Mouse (Mus musculus) brain, embryonic 14.5 days (tissue): ENCODE data around the gene Itgb2. TPM values are rescaled to one million over a fixed set of nuclear protein-coding genes. Genes with fewer than 3 reads are reported as not detected.
A peak's percentile ranks its signal among the peaks of the same experiment; 100 is the strongest.

Experiments used
- DNase-seq: peaks from one replicate; pipeline ENCODE4 v3.0.0-alpha.2; 2011; ENCODE audit warnings: low read depth
- CTCF ChIP-seq: fragments of 200-500 bp; IDR thresholded peaks from 2 replicates; pipeline ENCODE4 v1.5.1; 2012; ENCODE audit warnings: inconsistent platforms, mild to moderate bottlenecking, moderate library complexity, borderline replicate concordance; ENCODE audit not compliant: insufficient read depth, insufficient read length; ENCODE audit errors: extremely low read depth
- POLR2A ChIP-seq: fragments of 200-500 bp; IDR thresholded peaks from 2 replicates; pipeline ENCODE4 v1.6.1; 2012; ENCODE audit warnings: mild to moderate bottlenecking, inconsistent platforms, borderline replicate concordance; ENCODE audit not compliant: poor library complexity, insufficient read depth, insufficient read length, severe bottlenecking; ENCODE audit errors: extremely low read depth
- polyA plus RNA-seq: library from polyadenylated mRNA; depleted of rRNA; stranded (reverse); fragments of >200 nt; gene quantifications from 2 replicates; pipeline ENCODE4 v1.2.3, GENCODE M21; 2012; rRNA removed

The Itgb2 gene
- polyA plus RNA-seq: 0.62 and 0.94 TPM in 2 replicates

DNA sequence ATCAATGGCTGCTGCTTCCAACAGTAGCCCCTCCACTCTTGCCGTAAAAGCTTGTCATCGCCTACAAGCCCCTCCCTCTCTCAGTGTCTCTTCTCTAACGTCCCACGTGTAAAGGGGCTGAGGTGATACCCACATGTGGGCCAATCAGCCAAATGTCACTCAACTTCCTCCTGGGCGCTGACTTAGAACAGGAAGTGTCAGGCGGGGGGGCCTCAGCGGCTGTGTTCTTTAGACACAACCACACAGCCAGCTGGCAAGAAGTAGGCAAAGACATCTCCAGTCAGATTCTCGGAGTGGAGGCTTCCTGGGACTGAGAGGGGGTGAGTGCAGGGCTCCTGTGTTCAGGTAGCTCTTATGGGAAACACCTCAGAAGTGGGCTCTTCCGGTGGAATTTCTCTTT lies at the start of gene Itgb2:
TSS of gene Itgb2 (plus strand) at position 113 of the 400 bp plus-strand sequence.
- DNase-seq: no peak
- TF ChIP-seq POLR2A (no peak), CTCF (no peak)

DNA sequence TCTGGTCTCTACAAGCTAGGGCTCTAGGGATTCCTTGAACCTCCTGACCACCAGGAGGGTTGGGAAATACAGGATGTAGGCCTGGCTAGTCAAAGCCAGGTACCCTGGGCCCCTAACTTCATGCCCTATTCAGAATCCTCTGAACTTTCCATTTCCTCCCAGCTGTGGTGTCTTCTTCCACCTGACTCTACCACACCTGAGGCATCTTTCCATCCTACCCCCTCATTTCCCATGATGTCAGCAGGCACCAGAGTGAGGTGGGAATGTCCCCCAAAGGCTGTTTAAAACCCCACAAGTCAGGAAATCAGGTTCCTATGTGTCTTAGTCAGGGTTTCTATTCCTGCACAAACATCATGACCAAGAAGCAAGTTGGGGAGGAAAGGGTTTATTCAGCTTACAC lies 48.2 kb upstream of the Itgb2 start:
- DNase-seq: no peak
- no peak for TF ChIP-seq POLR2A
- no peak for TF ChIP-seq CTCF

DNA sequence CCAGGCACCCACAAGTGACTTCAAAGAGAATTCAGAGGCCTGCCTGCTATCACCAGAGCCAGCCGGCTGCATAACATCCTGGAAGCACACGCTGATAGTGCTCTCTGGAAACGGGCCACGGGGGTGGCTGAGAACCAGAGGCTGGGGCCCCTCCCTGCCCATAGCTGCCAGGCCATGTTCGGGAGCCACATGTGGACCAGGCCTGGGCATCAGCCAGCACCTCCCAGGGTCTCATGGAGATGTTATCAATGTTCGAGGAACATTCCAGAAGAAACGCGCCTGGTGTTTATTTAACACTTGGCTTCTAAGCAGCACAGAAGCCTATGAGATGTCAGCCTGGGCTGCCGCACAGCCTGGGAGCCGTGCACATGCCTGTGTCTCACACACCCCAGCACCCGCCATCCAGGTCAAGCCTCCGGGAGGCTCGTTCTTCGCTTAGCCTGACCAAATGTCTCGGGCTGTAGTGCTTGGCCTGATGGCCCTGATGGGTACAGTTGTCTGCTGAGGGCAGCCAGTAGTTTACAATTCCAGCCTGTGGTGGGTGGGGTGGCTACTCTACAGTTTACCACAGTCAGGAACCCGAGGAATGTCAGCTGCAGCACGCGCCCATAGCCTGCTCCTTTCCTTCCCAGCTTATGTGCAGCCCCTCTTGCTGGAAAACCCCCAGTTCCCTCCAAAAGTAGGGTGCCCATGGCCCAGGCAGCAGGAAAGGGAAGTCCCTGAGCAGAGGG lies 45.7 kb upstream of the Itgb2 start:
- peak; percentile 3 for DNase-seq
- TF ChIP-seq CTCF (no peak), POLR2A (no peak)

DNA sequence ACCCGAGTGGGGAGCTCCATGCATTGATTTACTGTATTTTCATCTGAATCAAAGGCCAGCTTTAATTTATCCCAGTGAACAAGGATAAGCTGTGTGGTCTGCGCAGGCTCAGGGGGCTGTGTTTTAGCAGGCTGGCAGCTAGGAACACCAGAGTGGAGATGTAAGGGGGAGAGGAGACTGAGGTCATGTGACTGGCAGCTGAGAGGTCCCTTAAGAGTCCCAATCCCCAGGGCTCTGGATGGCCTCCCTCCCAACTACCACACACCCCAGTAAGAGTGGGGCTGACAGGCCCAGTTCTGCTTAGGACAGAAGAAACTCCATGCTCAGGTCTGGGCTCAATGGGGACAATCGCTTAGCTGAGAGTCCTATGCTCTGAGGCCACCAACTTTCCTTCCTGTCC lies 44.3 kb upstream of the Itgb2 start:
- DNase-seq: no peak
- no peak for TF ChIP-seq CTCF
- TF ChIP-seq POLR2A: no peak

DNA sequence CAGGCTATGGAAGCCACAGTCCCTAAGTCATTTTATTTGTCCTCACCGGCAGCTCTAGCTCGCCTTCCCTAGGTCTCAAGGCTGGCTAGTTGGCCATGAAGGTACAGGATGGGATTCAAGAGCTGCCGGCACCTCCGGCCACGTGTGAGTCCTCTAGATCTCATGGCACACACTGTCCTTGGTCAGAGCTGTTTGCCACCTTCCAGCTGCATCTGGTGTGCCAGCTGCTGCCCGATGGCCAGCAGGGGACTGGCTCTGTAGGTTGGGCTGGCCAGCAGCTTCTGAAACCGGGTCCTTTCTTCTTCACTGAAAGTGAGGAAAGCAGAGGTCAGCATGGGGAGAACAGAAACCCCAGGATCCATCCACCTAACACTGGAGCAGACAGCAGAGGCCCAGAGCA lies 41.9 kb upstream of the Itgb2 start:
- DNase-seq: no peak
- no peak for TF ChIP-seq CTCF
- no peak for TF ChIP-seq POLR2A

DNA sequence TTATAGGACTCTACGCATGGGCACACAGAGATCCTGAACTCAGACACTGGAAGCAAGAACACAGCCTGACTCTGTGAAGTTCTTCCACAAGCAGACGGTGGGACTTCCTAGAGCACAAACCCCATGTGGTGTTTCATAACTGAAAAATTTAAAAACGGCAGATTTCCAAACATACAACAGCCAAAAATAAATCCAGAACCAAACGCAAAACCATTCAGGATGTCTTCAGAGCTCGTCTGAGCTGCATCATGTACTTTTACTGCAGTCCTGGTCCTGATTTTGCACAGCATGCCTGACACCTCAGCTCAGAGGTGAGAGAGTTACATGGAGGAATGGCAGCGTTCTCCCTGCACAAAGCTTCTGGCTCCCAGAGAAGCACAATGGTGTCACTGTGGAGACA lies 38.5 kb upstream of the Itgb2 start:
- no peak for TF ChIP-seq CTCF
- TF ChIP-seq POLR2A: no peak
- DNase-seq: no peak

DNA sequence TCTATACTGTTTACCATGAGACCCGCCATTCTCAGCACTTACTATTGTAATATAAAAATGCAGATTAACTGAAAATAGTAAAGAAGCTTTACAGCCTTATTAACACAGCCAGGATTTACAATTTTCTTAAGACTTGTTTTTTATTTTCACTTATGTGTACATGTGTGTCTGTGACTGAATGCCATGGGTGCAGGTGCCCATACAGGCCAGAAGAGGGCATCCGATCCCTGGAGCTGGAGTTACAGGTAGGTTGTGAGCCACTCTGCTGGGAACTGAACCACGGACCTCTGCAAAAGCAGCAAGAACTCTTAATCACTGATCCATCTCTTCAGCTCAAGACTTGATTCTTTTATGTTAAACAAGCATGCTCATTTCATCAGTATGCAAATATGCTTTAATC lies 37.2 kb upstream of the Itgb2 start:
- DNase-seq: no peak
- no peak for TF ChIP-seq CTCF
- no peak for TF ChIP-seq POLR2A

DNA sequence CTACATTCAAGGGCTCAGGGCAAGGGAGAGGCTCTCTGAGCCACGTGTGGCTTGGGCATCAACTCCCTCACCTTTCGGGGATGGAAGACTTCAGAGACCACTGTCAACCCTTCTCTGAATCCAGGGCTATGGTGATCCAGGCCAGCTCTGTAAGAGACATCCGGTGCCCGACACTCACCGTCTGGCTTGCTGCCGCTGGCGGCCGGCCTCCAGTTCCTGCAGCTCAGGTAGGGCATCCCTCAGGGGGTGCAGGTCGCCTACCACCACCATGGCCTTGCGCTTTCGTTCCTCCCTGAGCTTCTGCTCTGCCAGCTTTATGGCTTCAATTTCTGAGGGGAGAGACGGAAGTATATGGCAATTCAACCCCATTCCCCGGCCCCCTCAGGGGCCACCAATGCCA lies 32.9 kb upstream of the Itgb2 start:
- TF ChIP-seq POLR2A (no peak), CTCF (no peak)
- no peak for DNase-seq

DNA sequence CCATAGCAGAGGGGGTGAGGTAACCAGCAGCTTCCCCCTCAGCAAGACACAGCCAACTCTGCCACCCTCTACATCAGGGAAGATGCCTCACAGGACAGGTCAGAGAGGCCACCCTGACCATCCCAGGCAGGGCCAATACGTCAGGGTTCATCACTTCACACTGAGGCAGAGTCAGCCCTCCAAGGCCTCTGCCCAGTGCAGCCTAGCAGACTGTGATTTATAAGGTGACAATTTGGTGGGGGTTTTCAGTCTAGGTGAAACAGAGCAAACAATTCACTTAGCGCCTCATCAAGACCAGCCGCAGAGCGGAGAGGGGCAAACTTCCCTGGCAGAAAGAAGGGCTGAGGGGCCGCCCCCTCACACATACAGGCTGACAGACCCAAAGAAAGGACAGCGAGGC lies 31.8 kb upstream of the Itgb2 start:
- no peak for DNase-seq
- TF ChIP-seq POLR2A (no peak), CTCF (no peak)

DNA sequence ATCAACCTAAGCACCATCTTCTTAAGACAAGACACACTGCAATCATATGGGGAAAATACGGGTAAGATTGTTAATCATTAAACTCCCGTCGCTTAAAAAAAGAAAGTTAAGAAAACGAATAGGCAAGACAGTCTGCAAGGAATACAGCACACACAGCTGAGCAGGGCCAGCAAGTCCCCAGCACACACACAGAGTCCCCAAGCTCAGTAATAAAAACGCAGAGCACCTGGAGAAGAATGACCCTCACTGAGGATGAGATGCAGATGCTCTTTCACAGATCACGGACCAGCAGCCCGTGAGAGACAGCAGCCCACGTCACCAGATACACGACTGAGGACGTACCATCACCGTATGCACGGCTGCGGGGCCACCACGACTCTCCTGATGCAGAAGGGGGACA lies 29.4 kb upstream of the Itgb2 start:
- no peak for TF ChIP-seq CTCF
- no peak for TF ChIP-seq POLR2A
- no peak for DNase-seq

DNA sequence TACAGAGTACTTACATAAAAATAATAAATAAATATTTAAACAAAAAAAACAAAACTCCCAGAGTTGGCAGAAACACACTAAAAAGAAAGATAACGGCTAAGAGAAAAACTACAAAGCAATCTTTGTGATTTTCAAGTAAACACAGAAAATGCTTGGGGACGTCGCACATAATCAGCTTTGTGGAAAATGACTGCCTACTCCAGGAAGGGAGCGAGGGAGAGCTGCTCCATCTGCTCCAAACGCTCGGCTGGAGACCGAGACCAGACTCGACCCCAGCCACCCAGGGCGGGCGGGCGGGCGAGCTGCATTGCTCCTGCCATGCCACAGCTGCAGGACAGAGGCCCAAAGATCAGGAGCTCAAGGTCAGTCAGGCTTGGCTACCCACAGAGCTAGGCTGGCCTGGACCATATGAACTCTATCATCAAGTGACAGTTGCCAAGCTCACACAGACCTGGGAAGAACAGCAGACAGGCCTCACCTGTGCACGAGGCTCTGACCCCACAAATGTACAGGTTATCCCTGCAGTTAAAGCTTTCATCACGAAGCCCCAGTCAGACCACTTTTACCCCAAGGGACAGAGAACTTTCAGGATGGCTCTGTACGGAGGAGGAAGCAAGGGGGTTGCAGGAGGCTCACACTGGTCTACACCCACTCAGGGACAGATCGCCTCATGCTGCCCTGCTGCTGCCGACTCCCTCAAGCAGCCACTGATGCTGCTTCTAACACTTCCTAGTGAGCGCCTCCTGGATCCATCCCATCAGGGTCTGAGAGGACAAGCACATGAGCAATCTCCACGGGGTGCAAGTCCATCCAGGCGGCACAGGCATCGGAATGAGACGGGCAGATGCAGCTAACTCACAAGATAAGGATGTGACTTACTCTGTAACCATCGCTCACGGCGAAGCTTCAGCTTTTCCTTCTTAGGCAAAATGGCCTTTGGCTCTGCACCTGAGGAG lies 26.8 kb upstream of the Itgb2 start:
- TF ChIP-seq POLR2A (no peak), CTCF (no peak)

DNA sequence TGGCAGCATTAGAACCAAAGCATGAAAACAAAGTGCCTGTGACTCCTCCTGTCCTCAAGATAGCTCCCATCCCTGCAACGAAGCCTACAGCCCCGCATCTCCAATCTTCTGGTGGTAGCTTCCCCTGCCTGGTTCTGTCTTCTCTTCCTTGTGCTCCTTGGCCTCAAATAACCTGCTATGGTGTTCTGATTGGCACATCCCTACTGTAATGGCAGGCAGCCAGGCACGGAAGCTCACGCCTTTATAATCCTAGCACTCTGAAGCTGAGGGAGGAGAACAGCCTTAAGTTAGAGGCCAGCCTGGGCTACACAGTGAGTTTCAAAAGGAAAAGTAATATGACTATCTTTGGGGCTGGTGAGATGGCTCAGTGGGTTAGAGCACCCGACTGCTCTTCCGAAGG lies 25.9 kb upstream of the Itgb2 start:
- TF ChIP-seq POLR2A (no peak), CTCF (no peak)
- DNase-seq: no peak

More for the DNA sequence above, 26.8 kb upstream of the Itgb2 start:
- DNase-seq: no peak

DNA sequence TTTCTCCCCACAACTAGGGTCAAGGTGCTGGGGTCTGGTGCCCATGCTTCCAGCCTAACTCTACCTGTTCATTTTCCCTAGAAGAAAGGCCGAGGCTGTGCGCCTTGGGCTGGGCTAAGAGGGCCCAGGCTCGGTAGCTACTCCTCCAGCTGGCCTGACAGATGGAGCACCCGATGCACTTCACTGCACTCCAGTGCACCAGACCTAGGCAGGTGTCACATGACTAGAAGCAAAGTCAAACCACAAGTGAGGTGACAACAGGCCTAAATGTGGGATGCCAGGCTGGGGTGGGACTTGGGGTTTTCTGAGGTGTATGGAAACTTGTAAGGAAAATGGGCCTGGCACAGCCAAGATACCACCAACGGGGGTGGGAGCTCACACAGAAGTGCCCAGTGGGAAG lies 23.5 kb upstream of the Itgb2 start:
- no peak for TF ChIP-seq CTCF
- no peak for TF ChIP-seq POLR2A
- DNase-seq: no peak
